Mouse (Mus musculus): ENCODE data around the gene Rps6ka2.
"Not testable (repeated sequence)": the region's sequence is repeated elsewhere in the genome, so short reads cannot be mapped to it uniquely, and the experiment has no call there.

GRCm38 (mm10) chr17:7332745-7333144, 162.8 kb downstream of the Rps6ka2 start:
- not testable (repeated sequence) for TF ChIP-seq CTCF (IDR thresholded peaks at IDR 0.05; ENCODE audit: extremely low read depth, insufficient read length, insufficient replicate concordance, low read depth, low read length); POLR2A (IDR thresholded peaks at IDR 0.05; ENCODE audit: low read depth, low read length)

Measured in small intestine, adult 2 months (tissue).